9 mouse cellular contexts compared by ENCODE assay signal in genomic region chr11:97819102-97819501, GRCm38 (mm10). TPM values are rescaled to one million over a fixed set of nuclear protein-coding genes. Genes with fewer than 3 reads are reported as not detected.
A peak's percentile ranks its signal among the peaks of the same experiment; 100 is the strongest.
DNase-seq lines count a peak whose midpoint lies in the region; TF ChIP-seq lines count a peak whose summit lies in the region.
"Had no signal": no experiment of that assay in that cellular context is flagged by ENCODE, and none has a peak within 500 bp of the region (broad histone marks: within the 10 kb centered on the region; RNA-seq: fewer than 3 reads in every experiment).

No protein-coding gene starts in this region.

- peaks cover 83% of the 10 kb centered on the region for H3K4me1 ChIP-seq in forebrain, embryonic 10.5 days
- peaks cover 70% of the 10 kb centered on the region for H3K4me1 ChIP-seq in limb, embryonic 10.5 days
- H3K4me1 ChIP-seq in small intestine, adult 2 months (ENCODE audit: control insufficient read depth, insufficient read depth, insufficient read length, low read length), result peaks cover 69% of the 10 kb centered on the region

- TF ChIP-seq CTCF in layer of hippocampus, adult 2 months (conservative IDR thresholded peaks at IDR 0.05), result no peak
- TF ChIP-seq CTCF in small intestine, adult 2 months (IDR thresholded peaks at IDR 0.05; ENCODE audit: extremely low read depth, insufficient read length, insufficient replicate concordance, low read depth, low read length), result no peak

- H3K27ac ChIP-seq in layer of hippocampus, adult 2 months, result peak overlapping the region; percentile 76
- peak overlapping the region; percentile 93 for H3K27ac ChIP-seq in forebrain, embryonic 10.5 days
- H3K27ac ChIP-seq in limb, embryonic 10.5 days, result peak overlapping the region; percentile 94
- peak overlapping the region; percentile 86 for H3K27ac ChIP-seq in small intestine, adult 2 months (ENCODE audit: insufficient read depth, low read depth, low read length)

- H3K27me3 ChIP-seq in forebrain, embryonic 10.5 days (ENCODE audit: poor library complexity, severe bottlenecking), result no peaks in the 10 kb centered on the region
- H3K27me3 ChIP-seq in limb, embryonic 10.5 days (ENCODE audit: low read depth, poor library complexity, severe bottlenecking), result no peaks in the 10 kb centered on the region
- H3K27me3 ChIP-seq in small intestine, adult 2 months (ENCODE audit: control insufficient read depth, insufficient read depth, low read length), result no peaks in the 10 kb centered on the region

- H3K36me3 ChIP-seq in forebrain, embryonic 10.5 days (replicated peaks), result peaks cover 76% of the 10 kb centered on the region
- H3K36me3 ChIP-seq in limb, embryonic 10.5 days, result peaks cover 87% of the 10 kb centered on the region
- peaks cover 65% of the 10 kb centered on the region for H3K36me3 ChIP-seq in small intestine, adult 2 months (ENCODE audit: control insufficient read depth, insufficient read depth, low read length)

- WGBS in forebrain, embryonic 10.5 days, result 47% methylated on average over 4 of the region's 4 CpGs
- 65% methylated on average over 4 of the region's 4 CpGs for whole genome bisulfite sequencing in limb, embryonic 10.5 days
- 51% methylated on average over 4 of the region's 4 CpGs for WGBS in small intestine, adult 2 months

- no peak for TF ChIP-seq POLR2A in small intestine, adult 2 months (IDR thresholded peaks at IDR 0.05; ENCODE audit: low read depth, low read length)

- H3K4me3 ChIP-seq in layer of hippocampus, adult 2 months, result no peak overlapping the region
- no peak overlapping the region for H3K4me3 ChIP-seq in forebrain, embryonic 10.5 days
- H3K4me3 ChIP-seq in limb, embryonic 10.5 days, result no peak overlapping the region
- H3K4me3 ChIP-seq in small intestine, adult 2 months (ENCODE audit: low read depth, low read length), result no peak overlapping the region

- no peak for DNase-seq in layer of hippocampus, adult 2 months (ENCODE audit: low spot score in 2 of 2)
- no peak for DNase-seq in layer of hippocampus, postnatal 14 days (ENCODE audit: low spot score in 2 of 2)
- DNase-seq in forebrain, embryonic 10.5 days (ENCODE audit: extremely low spot score, low spot score), result no peak
- DNase-seq in limb, embryonic 10.5 days (ENCODE audit: low spot score), result no peak
- DNase-seq in adrenal gland, postnatal 10 days, result no peak
- no peak for DNase-seq in left cerebral cortex, adult 9 months (ENCODE audit: low spot score in 2 of 2)
- DNase-seq: right cerebral cortex, postnatal 25 days had no signal

- no peaks in the 10 kb centered on the region for H3K9me3 ChIP-seq in forebrain, embryonic 10.5 days
- no peaks in the 10 kb centered on the region for H3K9me3 ChIP-seq in limb, embryonic 10.5 days (replicated peaks)

RNA-seq across cellular contexts. Expression of gene Lasp1, which starts 20.3 kb away (rescaled TPM):
- total RNA-seq in layer of hippocampus, adult 2 months (2021), result 10 to 100 TPM; 88.1 to 91.4 TPM
- total RNA-seq in layer of hippocampus, postnatal 14 days (2021), result 100 to 1,000 TPM; 114 to 123 TPM
- polyA plus RNA-seq in forebrain, embryonic 10.5 days (2016; fragmentation: Nextera tagmentation; extraction: Ambion mirVana), result 85.5 and 87.3 TPM in 2 replicates
- 90.0 and 110 TPM in 2 replicates for polyA plus RNA-seq in limb, embryonic 10.5 days (2016; fragmentation: Nextera tagmentation; extraction: Ambion mirVana)
- 165 and 397 TPM in 2 replicates for polyA plus RNA-seq in small intestine, adult 2 months (2012; rRNA removed)
- 100 to 1,000 TPM; 107 to 122 TPM for total RNA-seq in adrenal gland, postnatal 10 days (2021)

RNA-seq across cellular contexts. Expression of gene B230217C12Rik, which starts 21.5 kb away (rescaled TPM):
- total RNA-seq in layer of hippocampus, adult 2 months (2021), result 10 to 100 TPM; 67.8 to 72.6 TPM
- 10 to 100 TPM; 44.2 to 49.6 TPM for total RNA-seq in layer of hippocampus, postnatal 14 days (2021)
- 13.3 and 15.9 TPM in 2 replicates for polyA plus RNA-seq in forebrain, embryonic 10.5 days (2016; fragmentation: Nextera tagmentation; extraction: Ambion mirVana)
- 10.9 and 14.0 TPM in 2 replicates for polyA plus RNA-seq in limb, embryonic 10.5 days (2016; fragmentation: Nextera tagmentation; extraction: Ambion mirVana)
- polyA plus RNA-seq in small intestine, adult 2 months (2012; rRNA removed), result 0.43 and 0.44 TPM in 2 replicates
- 1 to 10 TPM; 2.0 to 3.1 TPM for total RNA-seq in adrenal gland, postnatal 10 days (2021)

RNA-seq across cellular contexts. Expression of gene Rpl23, which starts 36.9 kb away (rescaled TPM):
- total RNA-seq in layer of hippocampus, adult 2 months (2021), result 100 to 1,000 TPM; 361 to 374 TPM
- total RNA-seq in layer of hippocampus, postnatal 14 days (2021), result 100 to 1,000 TPM; 372 to 419 TPM
- 449 and 492 TPM in 2 replicates for polyA plus RNA-seq in forebrain, embryonic 10.5 days (2016; fragmentation: Nextera tagmentation; extraction: Ambion mirVana)
- 449 and 506 TPM in 2 replicates for polyA plus RNA-seq in limb, embryonic 10.5 days (2016; fragmentation: Nextera tagmentation; extraction: Ambion mirVana)
- 10.2 and 22.0 TPM in 2 replicates for polyA plus RNA-seq in small intestine, adult 2 months (2012; rRNA removed)
- 100 to 1,000 TPM; 958 to 975 TPM for total RNA-seq in adrenal gland, postnatal 10 days (2021)

RNA-seq across cellular contexts. Expression of gene 1700001P01Rik, which starts 43.4 kb away (rescaled TPM):
- 1 to 10 TPM; 1.3 to 2.4 TPM for total RNA-seq in layer of hippocampus, adult 2 months (2021)
- total RNA-seq in layer of hippocampus, postnatal 14 days (2021), result 1 to 10 TPM in 1 of 2 experiments, under 1 TPM in 1; 0.58 to 2.0 TPM
- polyA plus RNA-seq in forebrain, embryonic 10.5 days (2016; fragmentation: Nextera tagmentation; extraction: Ambion mirVana), result 0.73 TPM in 1 of 2 replicates, not detected in the other
- polyA plus RNA-seq in limb, embryonic 10.5 days (2016; fragmentation: Nextera tagmentation; extraction: Ambion mirVana), result 0.43 and 0.74 TPM in 2 replicates
- polyA plus RNA-seq in small intestine, adult 2 months (2012; rRNA removed), result not detected in 2 replicates
- total RNA-seq in adrenal gland, postnatal 10 days (2021), result under 1 TPM in 1 of 2 experiments, not detected in 1; 0.51 TPM
- polyA plus RNA-seq: large intestine, adult 2 months had no signal

RNA-seq across cellular contexts. Expression of gene Cwc25, which starts 52.7 kb away (rescaled TPM):
- 10 to 100 TPM; 20.1 to 20.6 TPM for total RNA-seq in layer of hippocampus, adult 2 months (2021)
- 10 to 100 TPM; 21.3 to 21.4 TPM for total RNA-seq in layer of hippocampus, postnatal 14 days (2021)
- polyA plus RNA-seq in forebrain, embryonic 10.5 days (2016; fragmentation: Nextera tagmentation; extraction: Ambion mirVana), result 20.3 and 22.0 TPM in 2 replicates
- 17.8 and 21.6 TPM in 2 replicates for polyA plus RNA-seq in limb, embryonic 10.5 days (2016; fragmentation: Nextera tagmentation; extraction: Ambion mirVana)
- polyA plus RNA-seq in small intestine, adult 2 months (2012; rRNA removed), result 1.7 and 3.7 TPM in 2 replicates
- 10 to 100 TPM; 19.9 to 20.0 TPM for total RNA-seq in adrenal gland, postnatal 10 days (2021)

Comparison
In these comparisons a context has a peak if more than half of its experiments do, and no peak if none do; other contexts are left out.
1. RNA of gene B230217C12Rik, which starts 21.5 kb away (total RNA-seq): 67.8 to 72.6 TPM in layer of hippocampus, adult 2 months and 44.2 to 49.6 TPM in layer of hippocampus, postnatal 14 days; 2.0 to 3.1 TPM in adrenal gland, postnatal 10 days; every median in the first group is over 10 times any median in the second.
2. Peak in every context shown above with its lines, with median percentiles within 50 percentile points of each other: H3K27ac ChIP-seq.